Mouse (Mus musculus) embryonic facial prominence, embryonic 14.5 days (tissue): Measurements from ENCODE around the gene Serp2. TPM values are rescaled to one million over a fixed set of nuclear protein-coding genes. Genes with fewer than 3 reads are reported as not detected.

ENCODE experiments used
- ATAC-seq: fragments of 200-750 bp; cut with Nextera tagmentation; 2 replicates; pipeline ENCODE4 v1.8.0; 2017; ENCODE audit warnings: low read depth, moderate number of reproducible peaks, moderate TSS enrichment
- DNase-seq: peaks from one replicate; pipeline ENCODE4 v3.0.0-alpha.2; 2015; ENCODE audit warnings: low spot score
- H3K27ac ChIP-seq: fragments of 300-500 bp; sonication (generic); replicated peaks from 2 replicates; pipeline ENCODE4 v1.5.1; 2014; ENCODE audit warnings: low read depth, mild to moderate bottlenecking, low read length, moderate library complexity
- H3K27me3 ChIP-seq: fragments of 300-500 bp; sonication (generic); replicated peaks from 2 replicates; pipeline ENCODE4 v1.6.1; 2014; ENCODE audit warnings: low read length; ENCODE audit not compliant: control insufficient read depth, insufficient read depth
- H3K36me3 ChIP-seq: fragments of 300-500 bp; sonication (generic); 2 replicates; pipeline ENCODE4 v1.6.1; 2014; ENCODE audit warnings: low read length, mixed read lengths; ENCODE audit not compliant: control insufficient read depth, insufficient read depth
- H3K4me1 ChIP-seq: fragments of 300-500 bp; sonication (generic); 2 replicates; pipeline ENCODE4 v1.6.1; 2014; ENCODE audit warnings: antibody characterized with exemption, low read length; ENCODE audit not compliant: control insufficient read depth, insufficient read depth
- H3K4me2 ChIP-seq: fragments of 300-500 bp; sonication (generic); 2 replicates; pipeline ENCODE4 v1.6.1; 2014; ENCODE audit warnings: low read depth, mild to moderate bottlenecking, low read length, moderate library complexity, mixed read lengths
- H3K4me3 ChIP-seq: fragments of 300-500 bp; sonication (generic); 2 replicates; pipeline ENCODE4 v1.5.1; 2014; ENCODE audit warnings: low read depth, mild to moderate bottlenecking, low read length
- H3K9ac ChIP-seq: fragments of 300-500 bp; sonication (generic); 2 replicates; pipeline ENCODE4 v1.6.1; 2014; ENCODE audit warnings: low read depth, mild to moderate bottlenecking, low read length, moderate library complexity, mixed read lengths
- H3K9me3 ChIP-seq: fragments of 300-500 bp; sonication (generic); 2 replicates; pipeline ENCODE4 v1.6.1; 2016; ENCODE audit warnings: low read length; ENCODE audit not compliant: control insufficient read depth
- WGBS: fragments of 180-500 bp; shearing (Covaris S2); extraction: QIAGEN DNeasy Blood & Tissue Kit; methylation state at CpG from one replicate; pipeline ENCODE4 v1.1.7; 2014; 5-methylcytosine and 5-hydroxymethylcytosine counted together
- polyA plus RNA-seq: library from polyadenylated mRNA; unstranded; fragments of >200 nt; fragmentation: Nextera tagmentation; extraction: Ambion mirVana; gene quantifications from 2 replicates; pipeline ENCODE4 v1.2.1, GENCODE M21; 2014

Serp2 gene
- polyA plus RNA-seq, 1 experiment from 2014 or later: 13.1 TPM

DNA sequence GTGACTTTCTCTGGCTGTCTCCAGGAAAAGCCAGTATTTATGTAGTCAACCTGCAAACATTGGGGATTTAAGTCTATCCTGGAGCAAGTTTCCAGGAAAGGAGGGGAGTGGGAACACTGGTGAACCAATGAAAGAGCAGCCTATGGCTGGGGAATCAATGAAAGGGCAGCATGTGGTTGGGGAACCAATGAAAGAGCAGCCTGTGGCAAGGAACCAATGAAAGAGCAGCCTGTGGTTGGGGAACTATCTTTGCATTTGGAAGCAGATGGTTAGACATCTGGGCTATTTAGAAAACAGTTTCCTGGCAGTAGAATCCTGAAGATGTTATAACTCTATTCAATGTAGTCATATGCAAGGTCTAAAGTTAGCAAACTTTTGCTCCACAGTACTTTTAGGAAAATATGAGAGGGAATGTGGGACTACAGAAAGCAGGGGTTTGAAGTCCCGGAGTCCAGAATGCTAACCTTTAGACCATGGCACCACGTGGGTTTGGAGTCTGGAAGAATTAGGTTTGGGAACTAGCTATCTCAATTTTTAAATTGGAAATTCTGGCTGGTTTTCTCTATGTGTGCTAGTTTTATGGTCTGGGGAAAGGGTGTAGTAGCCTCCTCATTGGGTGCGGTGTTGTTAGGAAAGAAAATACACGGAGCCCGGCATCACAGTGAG is 16.6 kb downstream of the Serp2 start:
- no peak overlapping the region for H3K4me2 ChIP-seq
- WGBS: 87% methylated on average over 5 of the region's 5 CpGs
- H3K27ac ChIP-seq: no peak overlapping the region
- no peak overlapping the region for H3K9ac ChIP-seq
- no peaks in the 10 kb centered on the region for H3K9me3 ChIP-seq
- no peaks in the 10 kb centered on the region for H3K4me1 ChIP-seq
- no peaks in the 10 kb centered on the region for H3K27me3 ChIP-seq
- no peak overlapping the region for H3K4me3 ChIP-seq
- ATAC-seq (no peak), DNase-seq (no peak)
- no peaks in the 10 kb centered on the region for H3K36me3 ChIP-seq

DNA sequence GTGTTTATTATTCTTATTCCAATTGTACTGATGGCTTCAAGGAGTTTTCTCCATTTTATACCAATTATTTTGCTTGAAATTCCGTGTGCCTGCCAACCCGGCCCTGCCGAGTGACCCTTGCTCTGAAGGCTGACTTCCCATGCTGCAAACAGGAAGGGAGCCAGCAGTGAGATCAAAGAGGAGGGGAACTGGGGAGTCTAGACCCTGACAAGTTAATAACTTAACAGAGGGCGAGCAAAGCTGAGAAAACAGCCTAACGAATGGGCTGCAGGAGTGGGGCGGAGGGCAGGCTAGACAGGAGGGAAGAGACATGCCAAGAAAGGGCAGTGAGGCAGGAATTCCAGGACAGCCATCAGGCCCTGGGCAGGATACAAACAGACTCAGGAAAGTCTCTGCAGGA is 19.8 kb downstream of the Serp2 start:
- WGBS: 28% methylated on average over 6 of the region's 6 CpGs
- Histone ChIP-seq H3K9me3 (no peaks in the 10 kb centered on the region), H3K27ac (no peak overlapping the region), H3K4me1 (peaks cover 14% of the 10 kb centered on the region), H3K27me3 (no peaks in the 10 kb centered on the region), H3K9ac (no peak overlapping the region), H3K36me3 (no peaks in the 10 kb centered on the region), H3K4me3 (no peak overlapping the region), H3K4me2 (no peak overlapping the region)
- ATAC-seq (no peak), DNase-seq (peak; percentile 40)

- Histone ChIP-seq H3K36me3 (no peaks in the 10 kb centered on the region), H3K27me3 (no peaks in the 10 kb centered on the region), H3K9ac (no peak overlapping the region), H3K9me3 (no peaks in the 10 kb centered on the region), H3K4me2 (no peak overlapping the region), H3K4me3 (no peak overlapping the region), H3K27ac (no peak overlapping the region), H3K4me1 (peaks cover 14% of the 10 kb centered on the region)
- ATAC-seq (no peak), DNase-seq (no peak)
- WGBS: 96% methylated on average over 1 of the region's 1 CpGs
Observed at GRCm38 (mm10) chr14:76535096-76535495, 21.6 kb downstream of the Serp2 start.

DNA sequence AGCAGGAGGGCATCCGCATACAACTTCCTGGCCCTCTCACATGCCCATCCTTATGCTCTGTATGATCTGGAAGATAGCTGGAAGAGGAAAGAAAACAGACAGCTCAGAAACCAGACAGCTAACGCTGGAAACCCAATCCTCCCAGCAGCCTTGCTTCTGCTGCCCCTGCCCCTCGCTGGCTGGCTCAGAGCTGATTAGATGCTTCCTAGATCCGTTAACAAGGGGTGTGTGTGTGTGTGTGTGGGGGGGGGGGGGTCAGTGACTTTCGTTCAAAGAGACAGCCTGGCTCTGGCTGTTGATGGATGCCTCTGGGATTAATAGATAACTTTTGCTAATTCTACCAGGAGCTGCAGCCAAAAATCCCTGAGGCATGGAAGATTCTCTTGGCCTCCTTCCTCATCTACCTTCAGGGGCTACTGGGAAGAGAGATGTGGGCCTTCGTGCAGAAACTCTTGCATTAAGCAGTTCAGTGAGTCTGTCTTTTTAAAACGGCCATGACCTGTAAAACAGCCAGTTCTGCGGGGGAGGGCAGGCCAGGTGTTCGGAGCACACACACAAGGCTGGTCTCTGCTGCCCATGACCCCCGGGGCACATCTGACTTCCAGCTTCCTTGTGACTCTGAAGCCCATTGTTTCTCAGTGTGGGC is 23.4 kb downstream of the Serp2 start:
- Histone ChIP-seq H3K4me1 (peaks cover 21% of the 10 kb centered on the region), H3K36me3 (no peaks in the 10 kb centered on the region), H3K4me2 (peak overlapping the region; percentile 43), H3K4me3 (peak overlapping the region; percentile 10; the same call in 1 of the 2 replicates), H3K27me3 (no peaks in the 10 kb centered on the region), H3K9ac (no peak overlapping the region), H3K9me3 (no peaks in the 10 kb centered on the region), H3K27ac (peak overlapping the region; percentile 54)
- WGBS: 4% methylated on average over 10 of the region's 10 CpGs
- ATAC-seq (peak; percentile 34; the same call in 1 of the 2 replicates), DNase-seq (peak; percentile 42)

DNA sequence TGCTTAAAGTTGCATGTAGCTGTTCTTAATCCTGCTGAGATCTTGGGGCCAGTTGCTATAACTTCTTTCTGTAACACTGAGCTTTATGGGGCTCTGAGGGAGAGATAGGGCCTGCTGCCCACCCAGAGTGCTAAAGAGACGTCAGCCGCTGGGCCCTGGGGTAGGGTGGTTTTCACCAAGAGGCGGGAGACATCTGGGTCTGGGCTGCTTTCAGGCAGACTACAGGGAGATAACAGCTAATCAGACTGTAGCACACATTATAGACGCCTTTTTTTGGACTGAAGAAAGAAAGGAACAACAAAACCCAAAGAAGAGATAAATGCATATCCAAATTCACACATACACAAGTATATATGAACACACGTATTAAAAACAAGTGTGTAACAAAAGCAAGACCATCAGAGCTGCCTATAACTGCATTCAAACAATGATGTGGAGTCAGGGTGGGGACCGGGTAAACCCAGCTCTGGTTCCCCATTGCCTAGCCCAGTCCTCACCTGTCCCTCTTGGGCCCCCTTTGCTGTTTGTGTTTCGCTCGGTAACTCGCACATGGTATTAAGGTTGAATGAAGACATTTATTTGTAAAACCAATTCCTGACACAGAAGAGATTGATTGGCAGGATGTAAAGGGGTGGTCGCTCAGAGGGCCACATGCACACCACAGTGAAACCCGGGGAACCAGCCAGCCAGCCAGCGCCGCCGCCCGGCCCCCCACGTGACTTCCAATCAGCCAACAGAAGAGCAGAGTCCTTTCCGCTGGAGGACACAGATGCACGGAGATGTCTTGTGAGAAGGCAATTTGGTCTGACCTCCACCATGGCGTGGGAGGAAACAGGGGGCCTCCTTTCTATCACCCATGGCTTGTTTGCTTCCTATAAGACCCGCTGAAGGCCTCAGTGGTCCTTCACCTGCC is 24.2 kb downstream of the Serp2 start:
- Histone ChIP-seq H3K27ac (peak overlapping the region; percentile 54), H3K4me3 (peak overlapping the region; percentile 10; the same call in 1 of the 2 replicates), H3K4me2 (peak overlapping the region; percentile 43), H3K9me3 (no peaks in the 10 kb centered on the region), H3K36me3 (no peaks in the 10 kb centered on the region), H3K27me3 (no peaks in the 10 kb centered on the region), H3K4me1 (peaks cover 29% of the 10 kb centered on the region), H3K9ac (no peak overlapping the region)
- peak; percentile 84 for ATAC-seq
- peak; percentile 65 for DNase-seq
- WGBS: 30% methylated on average over 20 of the region's 20 CpGs

GRCm38 (mm10) chr14:76531027-76531660 is 25.5 kb downstream of the Serp2 start:
- H3K4me3 ChIP-seq: no peak overlapping the region
- no peak overlapping the region for H3K9ac ChIP-seq
- DNase-seq: no peak
- 91% methylated on average over 7 of the region's 7 CpGs for WGBS
- H3K9me3 ChIP-seq: no peaks in the 10 kb centered on the region
- no peak overlapping the region for H3K27ac ChIP-seq
- H3K4me1 ChIP-seq: peaks cover 42% of the 10 kb centered on the region
- ATAC-seq: no peak
- H3K36me3 ChIP-seq: no peaks in the 10 kb centered on the region
- H3K27me3 ChIP-seq: no peaks in the 10 kb centered on the region
- no peak overlapping the region for H3K4me2 ChIP-seq

- Histone ChIP-seq H3K27me3 (no peaks in the 10 kb centered on the region), H3K4me1 (peaks cover 41% of the 10 kb centered on the region), H3K9me3 (no peaks in the 10 kb centered on the region), H3K4me2 (no peak overlapping the region), H3K4me3 (no peak overlapping the region), H3K9ac (no peak overlapping the region), H3K27ac (peak overlapping the region; percentile 69), H3K36me3 (no peaks in the 10 kb centered on the region)
- peak; percentile 80 for DNase-seq
- ATAC-seq: peak; percentile 30; the same call in 1 of the 2 replicates
- WGBS: 12% methylated on average over 5 of the region's 5 CpGs
Observed at GRCm38 (mm10) chr14:76528641-76529040, 28.0 kb downstream of the Serp2 start.

GRCm38 (mm10) chr14:76527758-76528313 is 28.9 kb downstream of the Serp2 start:
- Histone ChIP-seq H3K4me2 (no peak overlapping the region), H3K36me3 (no peaks in the 10 kb centered on the region), H3K27ac (peak overlapping the region; percentile 69; the same call in 1 of the 2 replicates), H3K4me1 (peaks cover 33% of the 10 kb centered on the region), H3K9me3 (no peaks in the 10 kb centered on the region), H3K9ac (no peak overlapping the region), H3K27me3 (no peaks in the 10 kb centered on the region), H3K4me3 (no peak overlapping the region)
- DNase-seq (no peak), ATAC-seq (no peak)
- WGBS: 47% methylated on average over 8 of the region's 9 CpGs
